Mouse (Mus musculus): ENCODE results near the gene Fpgs. TPM values are rescaled to one million over a fixed set of nuclear protein-coding genes. Genes with fewer than 3 reads are reported as not detected.

The Fpgs gene
- polyA plus RNA-seq, 1 experiment from 2014 or later, result 36.1 TPM

GRCm38 (mm10) chr2:32681754-32682153, 22.2 kb downstream of the Fpgs start:
- ATAC-seq (replicated peaks; ENCODE audit: low FRiP score, low read depth) (no peak), DNase-seq (ENCODE audit: low spot score) (peak; percentile 31)
- no peak overlapping the region for H3K9ac ChIP-seq (ENCODE audit: low read depth, low read length)
- H3K4me1 ChIP-seq (replicated peaks; ENCODE audit: insufficient read depth, low read length), result no peaks in the 10 kb centered on the region
- TF ChIP-seq CTCF (IDR thresholded peaks at IDR 0.05; ENCODE audit: low read depth), result no peak
- no peak overlapping the region for H3K4me3 ChIP-seq (replicated peaks; ENCODE audit: low read depth, low read length)
- H3K9me3 ChIP-seq (replicated peaks; ENCODE audit: low read length), result no peaks in the 10 kb centered on the region
- peaks cover 57% of the 10 kb centered on the region for H3K36me3 ChIP-seq (ENCODE audit: insufficient read depth, low read length)
- 68% methylated on average over 6 of the region's 6 CpGs for WGBS
- H3K27ac ChIP-seq, result no peak overlapping the region
- H3K4me2 ChIP-seq (ENCODE audit: low read length), result no peak overlapping the region
- no peaks in the 10 kb centered on the region for H3K27me3 ChIP-seq (ENCODE audit: insufficient read depth, low read length)

GRCm38 (mm10) chr2:32680961-32681650, 22.8 kb downstream of the Fpgs start:
- WGBS, result 89% methylated on average over 19 of the region's 19 CpGs
- no peaks in the 10 kb centered on the region for H3K4me1 ChIP-seq (replicated peaks; ENCODE audit: insufficient read depth, low read length)
- H3K9ac ChIP-seq (ENCODE audit: low read depth, low read length), result no peak overlapping the region
- no peak overlapping the region for H3K27ac ChIP-seq
- no peaks in the 10 kb centered on the region for H3K27me3 ChIP-seq (ENCODE audit: insufficient read depth, low read length)
- H3K4me3 ChIP-seq (replicated peaks; ENCODE audit: low read depth, low read length), result no peak overlapping the region
- H3K36me3 ChIP-seq (ENCODE audit: insufficient read depth, low read length), result peaks cover 56% of the 10 kb centered on the region
- 0 out of 2 replicates have a peak, but pooled peaks have one; percentile 25 for ATAC-seq (replicated peaks; ENCODE audit: low FRiP score, low read depth)
- DNase-seq (ENCODE audit: low spot score), result no peak
- H3K4me2 ChIP-seq (ENCODE audit: low read length), result no peak overlapping the region
- no peaks in the 10 kb centered on the region for H3K9me3 ChIP-seq (replicated peaks; ENCODE audit: low read length)
- TF ChIP-seq CTCF (IDR thresholded peaks at IDR 0.05; ENCODE audit: low read depth), result no peak

GRCm38 (mm10) chr2:32680051-32680451, 23.9 kb downstream of the Fpgs start:
- Histone ChIP-seq H3K9me3 (replicated peaks; ENCODE audit: low read length) (no peaks in the 10 kb centered on the region), H3K27me3 (ENCODE audit: insufficient read depth, low read length) (no peaks in the 10 kb centered on the region), H3K4me2 (ENCODE audit: low read length) (no peak overlapping the region), H3K27ac (no peak overlapping the region; the same call in 1 of the 2 replicates), H3K4me1 (replicated peaks; ENCODE audit: insufficient read depth, low read length) (no peaks in the 10 kb centered on the region), H3K36me3 (ENCODE audit: insufficient read depth, low read length) (peaks cover 54% of the 10 kb centered on the region), H3K4me3 (replicated peaks; ENCODE audit: low read depth, low read length) (no peak overlapping the region), H3K9ac (ENCODE audit: low read depth, low read length) (no peak overlapping the region)
- WGBS, result 34% methylated on average over 7 of the region's 7 CpGs
- DNase-seq (ENCODE audit: low spot score), result peak; percentile 45
- no peak; the same call in 1 of the 2 replicates for ATAC-seq (replicated peaks; ENCODE audit: low FRiP score, low read depth)
- TF ChIP-seq CTCF (IDR thresholded peaks at IDR 0.05; ENCODE audit: low read depth), result no peak

GRCm38 (mm10) chr2:32677683-32678082, 26.3 kb downstream of the Fpgs start:
- TF ChIP-seq CTCF (IDR thresholded peaks at IDR 0.05; ENCODE audit: low read depth), result no peak

GRCm38 (mm10) chr2:32676821-32677220, 27.1 kb downstream of the Fpgs start:
- H3K9me3 ChIP-seq (replicated peaks; ENCODE audit: low read length), result no peaks in the 10 kb centered on the region
- peaks cover 28% of the 10 kb centered on the region for H3K36me3 ChIP-seq (ENCODE audit: insufficient read depth, low read length)
- DNase-seq (ENCODE audit: low spot score) (no peak), ATAC-seq (replicated peaks; ENCODE audit: low FRiP score, low read depth) (no peak)
- TF ChIP-seq CTCF (IDR thresholded peaks at IDR 0.05; ENCODE audit: low read depth), result peak; percentile 36; the same call in 1 of the 2 replicates
- H3K27ac ChIP-seq, result no peak overlapping the region
- H3K4me1 ChIP-seq (replicated peaks; ENCODE audit: insufficient read depth, low read length), result no peaks in the 10 kb centered on the region
- no peaks in the 10 kb centered on the region for H3K27me3 ChIP-seq (ENCODE audit: insufficient read depth, low read length)
- no peak overlapping the region for H3K4me3 ChIP-seq (replicated peaks; ENCODE audit: low read depth, low read length)
- H3K9ac ChIP-seq (ENCODE audit: low read depth, low read length), result no peak overlapping the region
- 94% methylated on average over 3 of the region's 3 CpGs for WGBS
- no peak overlapping the region for H3K4me2 ChIP-seq (ENCODE audit: low read length)

More at GRCm38 (mm10) chr2:32677683-32678082, 26.3 kb downstream of the Fpgs start:
- Histone ChIP-seq H3K4me2 (ENCODE audit: low read length) (no peak overlapping the region), H3K4me3 (replicated peaks; ENCODE audit: low read depth, low read length) (no peak overlapping the region), H3K9me3 (replicated peaks; ENCODE audit: low read length) (no peaks in the 10 kb centered on the region), H3K4me1 (replicated peaks; ENCODE audit: insufficient read depth, low read length) (no peaks in the 10 kb centered on the region), H3K36me3 (ENCODE audit: insufficient read depth, low read length) (peaks cover 31% of the 10 kb centered on the region), H3K27ac (no peak overlapping the region), H3K27me3 (ENCODE audit: insufficient read depth, low read length) (no peaks in the 10 kb centered on the region), H3K9ac (ENCODE audit: low read depth, low read length) (no peak overlapping the region)
- no peak for DNase-seq (ENCODE audit: low spot score)
- ATAC-seq (replicated peaks; ENCODE audit: low FRiP score, low read depth), result no peak
- WGBS, result 86% methylated on average over 7 of the region's 7 CpGs

- no peak for TF ChIP-seq CTCF (IDR thresholded peaks at IDR 0.05; ENCODE audit: low read depth)
- Histone ChIP-seq H3K27me3 (ENCODE audit: insufficient read depth, low read length) (no peaks in the 10 kb centered on the region), H3K36me3 (ENCODE audit: insufficient read depth, low read length) (peaks cover 20% of the 10 kb centered on the region), H3K9me3 (replicated peaks; ENCODE audit: low read length) (no peaks in the 10 kb centered on the region), H3K4me3 (replicated peaks; ENCODE audit: low read depth, low read length) (no peak overlapping the region), H3K4me1 (replicated peaks; ENCODE audit: insufficient read depth, low read length) (no peaks in the 10 kb centered on the region), H3K27ac (no peak overlapping the region), H3K4me2 (ENCODE audit: low read length) (no peak overlapping the region), H3K9ac (ENCODE audit: low read depth, low read length) (no peak overlapping the region)
- no peak for DNase-seq (ENCODE audit: low spot score)
- 0 out of 2 replicates have a peak, but pooled peaks have one; percentile 27 for ATAC-seq (replicated peaks; ENCODE audit: low FRiP score, low read depth)
- 66% methylated on average over 16 of the region's 16 CpGs for WGBS
Measured at GRCm38 (mm10) chr2:32673176-32673917, 30.6 kb downstream of the Fpgs start.
